ENCODE assay signal across 8 mouse cellular contexts in genomic region chr16:56038090-56038489, GRCm38 (mm10). TPM values are rescaled to one million over a fixed set of nuclear protein-coding genes. Genes with fewer than 3 reads are reported as not detected.
A peak's percentile ranks its signal among the peaks of the same experiment; 100 is the strongest.
DNase-seq lines count a peak whose midpoint lies in the region; ATAC-seq and TF ChIP-seq lines count a peak whose summit lies in the region.

No protein-coding gene starts in this region.

- peak overlapping the region; percentile 71 to 89 for H3K4me3 ChIP-seq in heart, embryonic 14.5 days (ENCODE audit: control insufficient read depth in 1 of 2, insufficient read depth in 1 of 2, low read depth in 1 of 2, low read length in 2 of 2)
- peak overlapping the region; percentile 90 to 99 for H3K4me3 ChIP-seq in ES-E14 (ENCODE audit: insufficient read depth in 1 of 2, low read depth in 1 of 2, low read length in 2 of 2, poor library complexity in 1 of 2, severe bottlenecking in 1 of 2)
- peak overlapping the region; percentile 97 for H3K4me3 ChIP-seq in forebrain, embryonic 16.5 days (replicated peaks; ENCODE audit: low read length)
- peak overlapping the region; percentile 91 for H3K4me3 ChIP-seq in liver, postnatal 0 days (ENCODE audit: low read depth, low read length)

- intact Hi-C loops in heart, postnatal 10 days (cut with DNase I): no loop called here

- 28% methylated on average over 8 of the region's 8 CpGs for WGBS in heart, embryonic 14.5 days
- 30% methylated on average over 8 of the region's 8 CpGs for WGBS in forebrain, embryonic 16.5 days
- WGBS in liver, postnatal 0 days (ENCODE audit: insufficient replicate concordance): 26% methylated on average over 8 of the region's 8 CpGs

- no peaks in the 10 kb centered on the region for H3K9me3 ChIP-seq in heart, embryonic 14.5 days (ENCODE audit: control insufficient read depth, low read length)
- no peaks in the 10 kb centered on the region for H3K9me3 ChIP-seq in ES-E14 (ENCODE audit: control insufficient read depth, insufficient read depth, low read depth, low read length)
- H3K9me3 ChIP-seq in forebrain, embryonic 16.5 days (ENCODE audit: control insufficient read depth, low read length): no peaks in the 10 kb centered on the region
- no peaks in the 10 kb centered on the region for H3K9me3 ChIP-seq in liver, postnatal 0 days (ENCODE audit: low read length)

- peaks cover 21% of the 10 kb centered on the region for H3K36me3 ChIP-seq in heart, embryonic 14.5 days (ENCODE audit: control insufficient read depth, insufficient read depth, low read length)
- peaks cover 14% of the 10 kb centered on the region for H3K36me3 ChIP-seq in ES-E14 (ENCODE audit: control insufficient read depth, insufficient read depth, low read length, poor library complexity, severe bottlenecking)
- H3K36me3 ChIP-seq in forebrain, embryonic 16.5 days (ENCODE audit: control insufficient read depth, insufficient read depth): peaks cover 4% of the 10 kb centered on the region
- H3K36me3 ChIP-seq in liver, postnatal 0 days (replicated peaks; ENCODE audit: insufficient read depth, low read length): peaks cover 8% of the 10 kb centered on the region

- no peak for TF ChIP-seq EP300 in liver, postnatal 0 days (IDR thresholded peaks at IDR 0.05; ENCODE audit: low read depth)

- H3K27me3 ChIP-seq in heart, embryonic 14.5 days (ENCODE audit: control insufficient read depth, insufficient read depth, low read length): no peaks in the 10 kb centered on the region
- H3K27me3 ChIP-seq in forebrain, embryonic 16.5 days (replicated peaks; ENCODE audit: control insufficient read depth, insufficient read depth, low read length): no peaks in the 10 kb centered on the region
- H3K27me3 ChIP-seq in liver, postnatal 0 days (ENCODE audit: insufficient read depth, low read length): no peaks in the 10 kb centered on the region

- DNase-seq in heart, postnatal 10 days: no peak
- no peak for DNase-seq in ES-E14 (ENCODE audit: low read depth, low spot score)
- DNase-seq in liver, postnatal 0 days: no peak
- DNase-seq in cerebellum, adult 11-12 months: no peak
- no peak for DNase-seq in frontal cortex, postnatal 10 days (ENCODE audit: low spot score in 2 of 2)

- H3K4me2 ChIP-seq in heart, embryonic 14.5 days (ENCODE audit: low read length): peak overlapping the region; percentile 82
- peak overlapping the region; percentile 69 for H3K4me2 ChIP-seq in forebrain, embryonic 16.5 days (ENCODE audit: low read length)
- H3K4me2 ChIP-seq in liver, postnatal 0 days (ENCODE audit: low read depth, low read length): peak overlapping the region; percentile 69

- H3K27ac ChIP-seq in heart, embryonic 14.5 days (replicated peaks in 1 of 2; ENCODE audit: control insufficient read depth in 1 of 2, insufficient read depth in 1 of 2, low read depth in 2 of 2, low read length in 2 of 2): peak overlapping the region; percentile 63 to 88
- peak overlapping the region; percentile 72 for H3K27ac ChIP-seq in ES-E14 (ENCODE audit: insufficient read depth, low read depth, low read length, poor library complexity, severe bottlenecking)
- peak overlapping the region; percentile 91 for H3K27ac ChIP-seq in forebrain, embryonic 16.5 days (ENCODE audit: low read length)
- H3K27ac ChIP-seq in liver, postnatal 0 days (ENCODE audit: low read depth): peak overlapping the region; percentile 92

- in situ Hi-C loops in ES-E14 (cut with MboI; ENCODE audit: low sequenced_read_pairs in 2 of 2, unreplicated experiment in 2 of 2): no loop called here

- no peak for TF ChIP-seq CTCF in liver, postnatal 0 days (IDR thresholded peaks at IDR 0.05; ENCODE audit: low read depth)

- peaks cover 0 to 8% of the 10 kb centered on the region in 2 experiments; a peak in 3 of 4 replicates for H3K4me1 ChIP-seq in heart, embryonic 14.5 days (ENCODE audit: control insufficient read depth in 2 of 2, insufficient read depth in 2 of 2, low read length in 2 of 2)
- peaks cover 0 to 4% of the 10 kb centered on the region in 2 experiments; a peak in 3 of 4 replicates for H3K4me1 ChIP-seq in ES-E14 (ENCODE audit: control insufficient read depth in 2 of 2, insufficient read depth in 2 of 2, low read length in 2 of 2, poor library complexity in 1 of 2)
- H3K4me1 ChIP-seq in forebrain, embryonic 16.5 days (replicated peaks; ENCODE audit: control insufficient read depth, insufficient read depth, low read length): peaks cover 15% of the 10 kb centered on the region
- peaks cover 13% of the 10 kb centered on the region for H3K4me1 ChIP-seq in liver, postnatal 0 days (ENCODE audit: insufficient read depth)

- ATAC-seq in heart, embryonic 14.5 days (ENCODE audit: insufficient number of reproducible peaks, insufficient read depth, low FRiP score, low read depth): no peak
- peak; percentile 29 for ATAC-seq in forebrain, embryonic 16.5 days
- ATAC-seq in liver, postnatal 0 days: no peak
- ATAC-seq in monocyte, adult 5-6 weeks (replicated peaks; ENCODE audit: insufficient number of reproducible peaks, low FRiP score, low TSS enrichment, poor library complexity, severe bottlenecking): no peak

- peak overlapping the region; percentile 86 for H3K9ac ChIP-seq in heart, embryonic 14.5 days (ENCODE audit: low read length)
- H3K9ac ChIP-seq in ES-E14 (ENCODE audit: insufficient read depth, low read depth, low read length, poor library complexity, severe bottlenecking): peak overlapping the region; percentile 99
- peak overlapping the region; percentile 92 for H3K9ac ChIP-seq in forebrain, embryonic 16.5 days (replicated peaks; ENCODE audit: low read depth, low read length)
- peak overlapping the region; percentile 93 for H3K9ac ChIP-seq in liver, postnatal 0 days (replicated peaks)

TF ChIP-seq in ES-E14, 5 proteins besides CTCF, POLR2A, EP300 and RAD21:
- no peak for TF ChIP-seq MAFK (IDR thresholded peaks at IDR 0.05; ENCODE audit: insufficient read depth, low read depth, low read length)
- TF ChIP-seq ZC3H11A (IDR thresholded peaks at IDR 0.05; ENCODE audit: borderline replicate concordance, low read depth, low read length): no peak
- no peak for TF ChIP-seq CHD2 (IDR thresholded peaks at IDR 0.05; ENCODE audit: low read depth, low read length)
- TF ChIP-seq HCFC1 (IDR thresholded peaks at IDR 0.05; ENCODE audit: borderline replicate concordance, insufficient read depth, low read length): no peak
- no peak for TF ChIP-seq ZNF384 (IDR thresholded peaks at IDR 0.05; ENCODE audit: low read depth, low read length)

RNA-seq across cellular contexts. Expression of gene Trmt10c, which starts 0.5 kb away (rescaled TPM):
- 19.7 and 21.1 TPM in 2 replicates for polyA plus RNA-seq in heart, embryonic 14.5 days (2014; fragmentation: Nextera tagmentation; extraction: Ambion mirVana)
- total RNA-seq in heart, postnatal 10 days (2021): 10 to 100 TPM; 11.7 to 12.5 TPM
- 15.9 and 21.6 TPM in 2 replicates for total RNA-seq in ES-E14 (2012; rRNA removed)
- polyA plus RNA-seq in forebrain, embryonic 16.5 days (2015; fragmentation: Nextera tagmentation; extraction: Ambion mirVana): 27.1 and 27.4 TPM in 2 replicates
- polyA plus RNA-seq in liver, postnatal 0 days (2015; fragmentation: Nextera tagmentation; extraction: Ambion mirVana): 15.2 and 15.7 TPM in 2 replicates
- total RNA-seq in monocyte, adult 5-6 weeks (2017): 26.5 to 36.3 TPM (median 32.0 TPM) in 3 replicates

RNA-seq across cellular contexts. Expression of gene Pcnp, which starts 8.6 kb away (rescaled TPM):
- polyA plus RNA-seq in heart, embryonic 14.5 days (2014; fragmentation: Nextera tagmentation; extraction: Ambion mirVana): 149 and 151 TPM in 2 replicates
- 10 to 100 TPM; 63.5 to 65.0 TPM for total RNA-seq in heart, postnatal 10 days (2021)
- 52.6 and 58.7 TPM in 2 replicates for total RNA-seq in ES-E14 (2012; rRNA removed)
- polyA plus RNA-seq in forebrain, embryonic 16.5 days (2015; fragmentation: Nextera tagmentation; extraction: Ambion mirVana): 230 and 262 TPM in 2 replicates
- 61.8 and 64.2 TPM in 2 replicates for polyA plus RNA-seq in liver, postnatal 0 days (2015; fragmentation: Nextera tagmentation; extraction: Ambion mirVana)
- total RNA-seq in monocyte, adult 5-6 weeks (2017): 107 to 153 TPM (median 130 TPM) in 3 replicates

RNA-seq across cellular contexts. Expression of gene Senp7, which starts 10.0 kb away (rescaled TPM):
- 22.2 and 23.8 TPM in 2 replicates for polyA plus RNA-seq in heart, embryonic 14.5 days (2014; fragmentation: Nextera tagmentation; extraction: Ambion mirVana)
- 10 to 100 TPM; 19.8 to 21.6 TPM for total RNA-seq in heart, postnatal 10 days (2021)
- 3.4 and 6.2 TPM in 2 replicates for total RNA-seq in ES-E14 (2012; rRNA removed)
- polyA plus RNA-seq in forebrain, embryonic 16.5 days (2015; fragmentation: Nextera tagmentation; extraction: Ambion mirVana): 59.9 and 60.2 TPM in 2 replicates
- 7.4 and 10.6 TPM in 2 replicates for polyA plus RNA-seq in liver, postnatal 0 days (2015; fragmentation: Nextera tagmentation; extraction: Ambion mirVana)
- total RNA-seq in monocyte, adult 5-6 weeks (2017): 26.3 to 54.9 TPM (median 30.8 TPM) in 3 replicates
